Mouse (Mus musculus) thymus, adult 2 months (tissue): ENCODE results near the gene Morc4. TPM values are rescaled to one million over a fixed set of nuclear protein-coding genes. Genes with fewer than 3 reads are reported as not detected.

ENCODE experiments used
- DNase-seq: peaks from one replicate; pipeline ENCODE4 v3.0.0; 2021
- H3K27ac ChIP-seq: fragments of 200-500 bp; 2 replicates; pipeline ENCODE4 v1.5.1; 2012; ENCODE audit warnings: low read length, control low read depth; ENCODE audit not compliant: control insufficient read depth, insufficient read depth
- H3K27me3 ChIP-seq: fragments of 200-500 bp; 2 replicates; pipeline ENCODE4 v1.6.1; 2012; ENCODE audit warnings: mild to moderate bottlenecking, low read length, moderate library complexity, mixed read lengths; ENCODE audit not compliant: control insufficient read depth, insufficient read depth
- H3K36me3 ChIP-seq: fragments of 200-500 bp; 2 replicates; pipeline ENCODE4 v1.6.1; 2012; ENCODE audit warnings: mild to moderate bottlenecking, low read length, moderate library complexity; ENCODE audit not compliant: control insufficient read depth, insufficient read depth
- H3K4me1 ChIP-seq: fragments of 200-500 bp; replicated peaks from 2 replicates; pipeline ENCODE4 v1.6.1; 2012; ENCODE audit warnings: low read length; ENCODE audit not compliant: control insufficient read depth, insufficient read depth
- H3K4me3 ChIP-seq: fragments of 200-500 bp; 2 replicates; pipeline ENCODE4 v1.5.1; 2012; ENCODE audit warnings: mild to moderate bottlenecking, low read length, control low read depth, moderate library complexity; ENCODE audit not compliant: control insufficient read depth, insufficient read depth
- CTCF ChIP-seq: fragments of 200-500 bp; IDR thresholded peaks from 2 replicates; pipeline ENCODE4 v1.5.1; 2012; ENCODE audit warnings: mild to moderate bottlenecking, control low read depth, low read length, moderate library complexity, borderline replicate concordance; ENCODE audit not compliant: control insufficient read depth, poor library complexity, insufficient read depth; ENCODE audit errors: extremely low read depth
- POLR2A ChIP-seq: fragments of 200-500 bp; IDR thresholded peaks from 2 replicates; pipeline ENCODE4 v1.6.1; 2012; ENCODE audit warnings: mild to moderate bottlenecking, low read length, control low read depth, moderate library complexity; ENCODE audit not compliant: control insufficient read depth, poor library complexity, insufficient read depth; ENCODE audit errors: extremely low read depth
- WGBS: fragments of 180-500 bp; shearing (Covaris S2); methylation state at CpG from one replicate; pipeline ENCODE4 v1.1.7; 2018; 5-methylcytosine and 5-hydroxymethylcytosine counted together
- polyA plus RNA-seq: library from polyadenylated mRNA; depleted of rRNA; stranded (reverse); fragments of >200 nt; gene quantifications from 2 replicates; pipeline ENCODE4 v1.2.3, GENCODE M21; 2012; rRNA removed

Morc4 gene
- polyA plus RNA-seq, 1 experiment, result 1.5 TPM

DNA sequence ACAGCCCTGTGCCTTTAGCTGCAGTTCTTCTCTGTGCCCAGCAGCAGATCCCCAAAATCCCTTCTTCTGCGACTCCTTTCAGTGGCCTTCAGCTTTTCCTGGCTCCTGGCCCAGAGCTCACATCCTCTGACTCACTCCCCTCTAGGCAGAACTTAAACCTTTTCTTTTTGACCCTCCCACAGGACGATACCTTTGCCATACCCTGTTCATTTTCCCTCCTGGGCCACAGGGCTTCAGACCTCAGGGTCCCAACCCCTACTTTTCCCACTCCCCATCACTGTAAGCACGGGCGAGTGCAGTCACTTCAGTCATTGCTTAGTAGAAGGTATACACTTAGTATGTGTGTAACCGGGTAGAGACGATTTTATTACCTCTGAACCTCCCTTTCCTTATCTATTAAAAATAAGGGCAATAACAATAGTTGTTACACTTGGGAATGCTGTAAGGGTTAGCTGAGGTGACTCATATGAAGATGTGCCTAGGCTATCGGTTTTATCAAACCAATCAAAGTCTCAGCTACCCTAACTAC lies 96.3 kb downstream of the Morc4 start:
- no peaks in the 10 kb centered on the region for H3K27me3 ChIP-seq
- TF ChIP-seq POLR2A (no peak), CTCF (no peak)
- H3K4me3 ChIP-seq, result no peak overlapping the region
- DNase-seq, result no peak
- H3K36me3 ChIP-seq, result no peaks in the 10 kb centered on the region
- H3K27ac ChIP-seq, result no peak overlapping the region
- H3K4me1 ChIP-seq, result no peaks in the 10 kb centered on the region
- WGBS, result 86% methylated on average over 7 of the region's 7 CpGs

DNA sequence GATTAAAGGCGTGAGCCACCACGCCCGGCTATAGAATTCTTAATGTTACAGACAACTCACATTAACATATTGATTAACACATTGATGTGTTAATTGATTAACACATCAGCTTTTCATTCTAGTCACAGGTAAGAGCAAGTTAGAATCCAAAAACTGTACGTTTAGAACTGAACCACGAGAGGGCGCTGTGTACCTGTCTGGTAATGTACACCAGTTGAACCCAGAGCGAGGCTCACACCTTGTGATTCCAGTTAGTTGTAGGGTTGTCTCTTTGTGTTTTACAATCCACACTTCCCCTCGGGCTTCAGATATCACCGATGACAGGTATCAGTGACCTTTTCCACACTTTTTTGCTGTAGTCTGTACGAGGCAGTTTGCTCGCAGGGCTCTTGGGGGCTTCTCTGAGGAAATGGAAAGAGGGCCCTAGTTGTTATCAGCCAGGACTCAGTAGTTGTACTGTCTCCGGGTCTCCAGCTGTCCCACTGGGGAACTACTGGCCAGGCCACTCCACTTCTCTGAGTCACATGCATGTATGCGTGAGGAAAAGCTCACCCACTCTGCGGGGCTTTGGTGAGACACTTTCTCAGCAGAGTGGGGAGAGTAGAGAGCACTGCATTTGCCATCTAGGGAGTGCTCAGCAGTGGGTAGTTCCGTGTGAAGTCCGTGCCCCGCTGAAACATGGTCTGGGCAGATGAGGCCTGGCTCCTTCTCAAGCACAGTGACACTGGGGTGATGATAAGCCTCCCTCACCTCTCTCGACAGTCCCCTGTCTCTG lies 97.0 kb downstream of the Morc4 start:
- TF ChIP-seq POLR2A (no peak), CTCF (no peak)
- Histone ChIP-seq H3K36me3 (no peaks in the 10 kb centered on the region), H3K27me3 (no peaks in the 10 kb centered on the region), H3K27ac (no peak overlapping the region), H3K4me3 (no peak overlapping the region), H3K4me1 (no peaks in the 10 kb centered on the region)
- peak; percentile 22 for DNase-seq
- WGBS, result 28% methylated on average over 18 of the region's 18 CpGs

Other genes starting within 250 kb of the Morc4 start
- gene Tbc1d8b, start 186.7 kb downstream of the Morc4 start, polyA plus RNA-seq, result 1.1 and 1.2 TPM in 2 replicates
- gene Gm15013, start 157.2 kb downstream of the Morc4 start, polyA plus RNA-seq, result not detected in 2 replicates
- 0.17 and 0.22 TPM in 2 replicates for gene Ripply1, start 89.3 kb downstream of the Morc4 start, polyA plus RNA-seq
- 0.23 and 0.28 TPM in 2 replicates for gene Cldn2, start 70.8 kb downstream of the Morc4 start, polyA plus RNA-seq
- gene Rbm41, start 126.9 kb upstream of the Morc4 start, polyA plus RNA-seq, result 0.98 and 1.3 TPM in 2 replicates
- gene Nup62cl, start 191.0 kb upstream of the Morc4 start, polyA plus RNA-seq, result 4.5 and 7.8 TPM in 2 replicates
- gene Pih1h3b, start 191.2 kb upstream of the Morc4 start, polyA plus RNA-seq, result not detected in 2 replicates